Mouse (Mus musculus) lung, postnatal 14 days (tissue): ENCODE data around the gene Zfp956.

Experiments used
- DNase-seq: peaks from one replicate; pipeline ENCODE4 v3.0.0; 2021

Gene Zfp956

GRCm38 (mm10) chr6:47974599-47974998 lies 21.4 kb downstream of the Zfp956 start:
- DNase-seq = no peak

- DNase-seq = peak; percentile 79
Measured at GRCm38 (mm10) chr6:47978897-47979368, 25.7 kb downstream of the Zfp956 start.

- DNase-seq = no peak
Measured at GRCm38 (mm10) chr6:47983936-47984335, 30.7 kb downstream of the Zfp956 start.

- DNase-seq = no peak
Measured at GRCm38 (mm10) chr6:47995661-47996060, 42.5 kb downstream of the Zfp956 start.

DNA sequence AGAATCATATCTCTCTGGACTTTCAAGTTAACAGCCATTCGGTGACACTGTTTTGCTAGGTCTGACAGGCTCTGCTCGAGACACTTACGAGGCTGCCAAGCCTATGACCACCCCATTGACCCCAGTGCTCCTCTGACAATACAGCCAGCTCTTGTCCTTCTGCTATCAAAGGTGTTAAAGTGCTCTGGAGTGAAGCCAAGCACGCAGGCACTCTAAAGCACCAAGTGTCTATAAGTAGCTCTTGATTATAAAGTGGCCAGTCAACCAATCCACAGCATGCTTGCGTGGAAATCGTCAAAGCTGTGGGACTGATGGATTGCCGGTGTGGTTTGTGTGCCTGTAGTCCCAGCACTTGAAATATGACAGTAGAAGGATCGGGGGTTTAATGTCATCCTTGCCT lies 57.5 kb downstream of the Zfp956 start:
- peak; percentile 57 for DNase-seq
